In the genomic region with DNA sequence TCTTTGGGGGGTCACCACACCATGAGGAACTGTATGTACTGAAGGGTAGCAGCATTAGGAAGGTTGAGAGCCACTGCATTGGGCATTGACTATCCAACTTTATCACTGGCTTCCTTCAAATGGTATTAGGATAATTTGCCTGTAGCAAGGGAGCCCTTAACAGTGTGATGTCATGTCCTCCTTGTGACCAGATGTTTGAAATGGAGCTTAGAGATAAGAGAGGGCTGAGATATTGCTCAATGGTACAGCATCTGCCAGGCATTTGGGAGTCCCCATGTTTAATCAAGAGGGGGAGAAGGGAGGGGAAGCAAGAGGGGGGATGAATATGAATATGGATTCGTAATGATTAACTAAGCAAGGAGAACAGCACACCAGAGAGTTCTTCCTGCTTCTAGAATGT, we compare ENCODE assay signal across 28 mouse cellular contexts. TPM values are rescaled to one million over a fixed set of nuclear protein-coding genes. Genes with fewer than 3 reads are reported as not detected.
A peak's percentile ranks its signal among the peaks of the same experiment; 100 is the strongest.
DNase-seq lines count a peak whose midpoint lies in the region; ATAC-seq and TF ChIP-seq lines count a peak whose summit lies in the region.
"Had no signal": no experiment of that assay in that cellular context is flagged by ENCODE, and none has a peak within 500 bp of the region (broad histone marks: within the 10 kb centered on the region; RNA-seq: fewer than 3 reads in every experiment).

No protein-coding gene starts in this region.

- TF ChIP-seq EP300 in MEL (IDR thresholded peaks at IDR 0.05; ENCODE audit: low read depth in 1 of 2, low read length in 2 of 2): peak; percentile 24 to 49; a peak in 3 of 4 replicates

- TF ChIP-seq RAD21 in MEL (IDR thresholded peaks at IDR 0.05; ENCODE audit: low read depth, low read length): no peak

- H3K4me2 ChIP-seq in liver, embryonic 16.5 days (ENCODE audit: low read depth, low read length): no peak overlapping the region
- H3K4me2 ChIP-seq: forebrain, embryonic 15.5 days; hindbrain, embryonic 12.5 days; midbrain, embryonic 12.5 days; neural tube, embryonic 15.5 days; stomach, embryonic 15.5 days had no signal

- H3K4me3 ChIP-seq in MEL (ENCODE audit: control insufficient read depth in 1 of 2, insufficient read depth in 1 of 2, low read depth in 2 of 2, low read length in 2 of 2): no peak overlapping the region
- no peak overlapping the region for H3K4me3 ChIP-seq in liver, embryonic 16.5 days (ENCODE audit: low read depth, low read length)
- H3K4me3 ChIP-seq: forebrain, embryonic 15.5 days; heart, adult 2 months; hindbrain, embryonic 12.5 days; limb, embryonic 10.5 days; midbrain, embryonic 12.5 days; neural tube, embryonic 15.5 days; stomach, embryonic 15.5 days had no signal

- no peaks in the 10 kb centered on the region for H3K9me3 ChIP-seq in MEL (replicated peaks; ENCODE audit: insufficient read depth, low read length)
- peaks cover 2% of the 10 kb centered on the region; the same call in 1 of the 2 replicates for H3K9me3 ChIP-seq in liver, embryonic 16.5 days (replicated peaks; ENCODE audit: control insufficient read depth, low read length)
- H3K9me3 ChIP-seq: forebrain, embryonic 15.5 days; hindbrain, embryonic 12.5 days; neural tube, embryonic 15.5 days; stomach, embryonic 15.5 days had no signal

- peak; percentile 94 for DNase-seq in 416B (ENCODE audit: low read depth)
- DNase-seq in MEL (ENCODE audit: low read depth, low spot score): peak; percentile 49
- DNase-seq in lung, adult 18-20 months: no peak
- no peak for DNase-seq in thymus, postnatal 14 days
- DNase-seq: adrenal gland, postnatal 36 days; B cell, adult 2 months; cerebellum, adult 8-10 months; cerebellum, postnatal 36 days; gastrocnemius, postnatal 14 days; heart, adult 2 months; kidney, adult 18-20 months; kidney, postnatal 4 days; lung, postnatal 10 days; thymus, adult 18-20 months had no signal

- no peak for TF ChIP-seq POLR2A in MEL (IDR thresholded peaks at IDR 0.05; ENCODE audit: control insufficient read depth in 1 of 2, insufficient read depth in 1 of 2, low read depth in 1 of 2, low read length in 2 of 2, poor library complexity in 1 of 2)

- H3K79me2 ChIP-seq in MEL (ENCODE audit: control insufficient read depth, insufficient read depth, low read length, poor library complexity): no peaks in the 10 kb centered on the region

- H3K27me3 ChIP-seq in MEL (ENCODE audit: control insufficient read depth in 1 of 2, insufficient read depth in 2 of 2, low read length in 2 of 2): no peaks in the 10 kb centered on the region
- no peaks in the 10 kb centered on the region for H3K27me3 ChIP-seq in liver, embryonic 16.5 days (ENCODE audit: control insufficient read depth, insufficient read depth, low read depth, low read length)
- H3K27me3 ChIP-seq: forebrain, embryonic 15.5 days; neural tube, embryonic 15.5 days; stomach, embryonic 15.5 days had no signal

- no peaks in the 10 kb centered on the region; a peak in 1 of 4 replicates for H3K4me1 ChIP-seq in MEL (ENCODE audit: control insufficient read depth in 1 of 2, insufficient read depth in 2 of 2, low read length in 2 of 2)
- H3K4me1 ChIP-seq in liver, embryonic 16.5 days (ENCODE audit: control insufficient read depth, low read depth, low read length): peaks cover 3% of the 10 kb centered on the region; the same call in 1 of the 2 replicates

- 19% methylated on average over 1 of the region's 1 CpGs for WGBS in liver, embryonic 16.5 days (ENCODE audit: insufficient replicate concordance)

- peak; percentile 56 for ATAC-seq in common myeloid progenitor, adult 5-6 weeks (replicated peaks; ENCODE audit: low read depth, poor library complexity, severe bottlenecking)
- ATAC-seq in liver, embryonic 16.5 days (ENCODE audit: low read depth): peak; percentile 41
- no peak for ATAC-seq in erythroblast, adult 5-6 weeks (replicated peaks; ENCODE audit: low FRiP score, poor library complexity, severe bottlenecking)
- ATAC-seq: forebrain, embryonic 15.5 days had no signal

- no peak for TF ChIP-seq CTCF in MEL (IDR thresholded peaks at IDR 0.05 in 2 of 3, conservative IDR thresholded peaks at IDR 0.05 in 1 of 3; ENCODE audit: control insufficient read depth in 1 of 3, insufficient read depth in 1 of 3, low read depth in 2 of 3, low read length in 3 of 3, poor library complexity in 1 of 3, severe bottlenecking in 1 of 3)

- peaks cover 0 to 4% of the 10 kb centered on the region in 2 experiments; a peak in 1 of 4 replicates for H3K36me3 ChIP-seq in MEL (ENCODE audit: control insufficient read depth in 1 of 2, insufficient read depth in 2 of 2, low read length in 2 of 2)
- no peaks in the 10 kb centered on the region for H3K36me3 ChIP-seq in liver, embryonic 16.5 days (ENCODE audit: control insufficient read depth, insufficient read depth)
- H3K36me3 ChIP-seq: stomach, embryonic 15.5 days had no signal

- H3K9ac ChIP-seq in MEL (ENCODE audit: control insufficient read depth, low read depth, low read length, poor library complexity, severe bottlenecking): no peak overlapping the region
- no peak overlapping the region for H3K9ac ChIP-seq in liver, embryonic 16.5 days (ENCODE audit: low read depth, low read length)
- H3K9ac ChIP-seq: forebrain, embryonic 15.5 days; hindbrain, embryonic 12.5 days; midbrain, embryonic 12.5 days; neural tube, embryonic 15.5 days; stomach, embryonic 15.5 days had no signal

- H3K27ac ChIP-seq in MEL (ENCODE audit: control insufficient read depth, low read depth, low read length): no peak overlapping the region
- no peak overlapping the region for H3K27ac ChIP-seq in liver, embryonic 16.5 days (ENCODE audit: low read length)
- H3K27ac ChIP-seq: forebrain, embryonic 15.5 days; heart, adult 2 months; hindbrain, embryonic 12.5 days; limb, embryonic 10.5 days; midbrain, embryonic 12.5 days; neural tube, embryonic 15.5 days; stomach, embryonic 15.5 days had no signal

TF ChIP-seq in MEL, 35 proteins besides CTCF, POLR2A, EP300 and RAD21:
- TF ChIP-seq ZKSCAN1 (IDR thresholded peaks at IDR 0.05; ENCODE audit: low read depth, low read length) (no peak), CHD1 (IDR thresholded peaks at IDR 0.05; ENCODE audit: low read depth, low read length) (no peak), SIN3A (IDR thresholded peaks at IDR 0.05; ENCODE audit: low read length) (no peak), TAL1 (IDR thresholded peaks at IDR 0.05; ENCODE audit: low read length) (peak; percentile 65), NRF1 (IDR thresholded peaks at IDR 0.05; ENCODE audit: insufficient read depth, low read depth, low read length, poor library complexity, severe bottlenecking) (no peak), GATA1 (IDR thresholded peaks at IDR 0.05; ENCODE audit: low read depth, low read length) (peak; percentile 57; the same call in 1 of the 2 replicates), MYC (IDR thresholded peaks at IDR 0.05; ENCODE audit: low read depth, low read length) (no peak), MAX (IDR thresholded peaks at IDR 0.05; ENCODE audit: low read length) (no peak), USF1 (IDR thresholded peaks at IDR 0.05; ENCODE audit: low read depth, low read length) (no peak), ETS1 (IDR thresholded peaks at IDR 0.05; ENCODE audit: low read depth, low read length) (peak; percentile 61; the same call in 1 of the 2 replicates), MAZ (IDR thresholded peaks at IDR 0.05; ENCODE audit: low read depth, low read length) (no peak)

RNA-seq across cellular contexts. Expression of gene Spata32, which starts 2.9 kb away (rescaled TPM):
- total RNA-seq in MEL (2012; rRNA removed): not detected in 2 replicates
- polyA plus RNA-seq in MEL (2012; ENCODE audit: insufficient read depth in 1 of 2, insufficient read length in 2 of 2, low read depth in 1 of 2, low replicate concordance in 2 of 2, missing spikeins in 1 of 2): not detected
- total RNA-seq in common myeloid progenitor, adult 5-6 weeks (2017): 0.96 TPM in 1 of 2 replicates, not detected in the other
- not detected in 2 replicates for polyA plus RNA-seq in liver, embryonic 16.5 days (2015; fragmentation: Nextera tagmentation; extraction: Ambion mirVana)
- total RNA-seq in erythroblast, adult 5-6 weeks (2015; ENCODE audit: low replicate concordance): not detected in 2 replicates
- total RNA-seq in erythroblast, adult 5-6 weeks (2017; ENCODE audit: low replicate concordance): not detected in 2 replicates
- total RNA-seq: adrenal gland, postnatal 36 days; gastrocnemius, postnatal 14 days; heart, adult 2 months; heart, postnatal 25 days; liver, adult 2 months had no signal
- polyA plus RNA-seq: embryonic facial prominence, embryonic 14.5 days; heart, adult 2 months; heart, embryonic 14.5 days; hindbrain, embryonic 12.5 days; kidney, embryonic 16.5 days; limb, embryonic 10.5 days; liver, adult 2 months; midbrain, embryonic 12.5 days; stomach, embryonic 15.5 days had no signal

RNA-seq across cellular contexts. Expression of gene 1700023F06Rik, which starts 7.0 kb away (rescaled TPM):
- not detected in 2 replicates for total RNA-seq in MEL (2012; rRNA removed)
- not detected for polyA plus RNA-seq in MEL (2012; ENCODE audit: insufficient read depth in 1 of 2, insufficient read length in 2 of 2, low read depth in 1 of 2, low replicate concordance in 2 of 2, missing spikeins in 1 of 2)
- not detected in 2 replicates for total RNA-seq in common myeloid progenitor, adult 5-6 weeks (2017)
- not detected in 2 replicates for polyA plus RNA-seq in liver, embryonic 16.5 days (2015; fragmentation: Nextera tagmentation; extraction: Ambion mirVana)
- not detected in 2 replicates for total RNA-seq in erythroblast, adult 5-6 weeks (2015; ENCODE audit: low replicate concordance)
- total RNA-seq in erythroblast, adult 5-6 weeks (2017; ENCODE audit: low replicate concordance): not detected in 2 replicates
- total RNA-seq: adrenal gland, postnatal 36 days; gastrocnemius, postnatal 14 days; heart, adult 2 months; heart, postnatal 25 days; liver, adult 2 months had no signal
- polyA plus RNA-seq: liver, adult 2 months; midbrain, embryonic 12.5 days had no signal

RNA-seq across cellular contexts. Expression of gene Fmnl1, which starts 44.4 kb away (rescaled TPM):
- 1.4 and 1.7 TPM in 2 replicates for total RNA-seq in MEL (2012; rRNA removed)
- 10 to 100 TPM in 1 of 2 experiments, not detected in 1; 17.2 TPM for polyA plus RNA-seq in MEL (2012; ENCODE audit: insufficient read depth in 1 of 2, insufficient read length in 2 of 2, low read depth in 1 of 2, low replicate concordance in 2 of 2, missing spikeins in 1 of 2)
- total RNA-seq in common myeloid progenitor, adult 5-6 weeks (2017): 28.4 and 81.9 TPM in 2 replicates
- polyA plus RNA-seq in liver, embryonic 16.5 days (2015; fragmentation: Nextera tagmentation; extraction: Ambion mirVana): 5.2 and 6.3 TPM in 2 replicates
- 70.7 and 93.0 TPM in 2 replicates for total RNA-seq in erythroblast, adult 5-6 weeks (2015; ENCODE audit: low replicate concordance)
- 8.6 and 16.9 TPM in 2 replicates for total RNA-seq in erythroblast, adult 5-6 weeks (2017; ENCODE audit: low replicate concordance)

RNA-seq across cellular contexts. Expression of gene Map3k14, which starts 51.9 kb away (rescaled TPM):
- total RNA-seq in MEL (2012; rRNA removed): 0.36 and 0.39 TPM in 2 replicates
- polyA plus RNA-seq in MEL (2012; ENCODE audit: insufficient read depth in 1 of 2, insufficient read length in 2 of 2, low read depth in 1 of 2, low replicate concordance in 2 of 2, missing spikeins in 1 of 2): under 1 TPM in 1 of 2 experiments, not detected in 1; 0.99 TPM
- 3.7 and 18.4 TPM in 2 replicates for total RNA-seq in common myeloid progenitor, adult 5-6 weeks (2017)
- 0.56 and 0.64 TPM in 2 replicates for polyA plus RNA-seq in liver, embryonic 16.5 days (2015; fragmentation: Nextera tagmentation; extraction: Ambion mirVana)
- total RNA-seq in erythroblast, adult 5-6 weeks (2015; ENCODE audit: low replicate concordance): 1.5 and 2.7 TPM in 2 replicates
- total RNA-seq in erythroblast, adult 5-6 weeks (2017; ENCODE audit: low replicate concordance): 2.8 and 4.3 TPM in 2 replicates

Comparison
In these comparisons a context has a peak if more than half of its experiments do, and no peak if none do; other contexts are left out.
1. DNase-seq: peak in 416B (single experiment) and MEL (single experiment); none in lung, adult 18-20 months (0 of 2) and thymus, postnatal 14 days (single experiment).